Mouse (Mus musculus): Measurements from ENCODE around the gene Lilr4b. TPM values are rescaled to one million over a fixed set of nuclear protein-coding genes. Genes with fewer than 3 reads are reported as not detected.
"Not testable (repeated sequence)": the region's sequence is repeated elsewhere in the genome, so short reads cannot be mapped to it uniquely, and the experiment has no call there.

Lilr4b gene
- total and polyA plus RNA-seq, 2 experiments from 2014 or later = 0.29 TPM; not detected in 1

GRCm38 (mm10) chr10:51456369-51456768 lies 24.1 kb upstream of the Lilr4b start:
- WGBS = 80% methylated on average over 4 of the region's 4 CpGs
- no peaks in the 10 kb centered on the region for H3K4me1 ChIP-seq (ENCODE audit: insufficient read depth, low read length)
- no peak overlapping the region for H3K4me2 ChIP-seq (ENCODE audit: low read depth, low read length)
- H3K4me3 ChIP-seq (ENCODE audit: low read length) = no peak overlapping the region
- no peak for TF ChIP-seq CTCF (IDR thresholded peaks at IDR 0.05; ENCODE audit: low read depth)
- no peaks in the 10 kb centered on the region for H3K27me3 ChIP-seq (ENCODE audit: insufficient read depth, low read length)
- no peak for ATAC-seq
- no peak for DNase-seq (ENCODE audit: low spot score)
- H3K9ac ChIP-seq (replicated peaks; ENCODE audit: low read length) = no peak overlapping the region
- no peaks in the 10 kb centered on the region for H3K36me3 ChIP-seq (ENCODE audit: insufficient read depth, low read length)
- H3K27ac ChIP-seq = no peak overlapping the region
- H3K9me3 ChIP-seq (ENCODE audit: low read length) = no peaks in the 10 kb centered on the region

- H3K9me3 ChIP-seq (ENCODE audit: low read length); H3K9ac ChIP-seq (replicated peaks; ENCODE audit: low read length); H3K27me3 ChIP-seq (ENCODE audit: insufficient read depth, low read length); H3K4me1 ChIP-seq (ENCODE audit: insufficient read depth, low read length); H3K27ac ChIP-seq; H3K4me2 ChIP-seq (ENCODE audit: low read depth, low read length); H3K36me3 ChIP-seq (ENCODE audit: insufficient read depth, low read length); DNase-seq (ENCODE audit: low spot score); ATAC-seq; H3K4me3 ChIP-seq (ENCODE audit: low read length): not testable (repeated sequence)
- 27% methylated on average over 4 of the region's 4 CpGs for WGBS
Measured at GRCm38 (mm10) chr10:51463800-51464199, 16.6 kb upstream of the Lilr4b start.

GRCm38 (mm10) chr10:51490691-51491090 lies 10.3 kb downstream of the Lilr4b start, which contains the start of gene Lilrb4a:
Gene Lilrb4a, plus strand, starts transcription at chr10:51490956.
- not testable (repeated sequence) for H3K4me2 ChIP-seq (ENCODE audit: low read depth, low read length); DNase-seq (ENCODE audit: low spot score); H3K27me3 ChIP-seq (ENCODE audit: insufficient read depth, low read length); H3K36me3 ChIP-seq (ENCODE audit: insufficient read depth, low read length); H3K4me1 ChIP-seq (ENCODE audit: insufficient read depth, low read length); H3K4me3 ChIP-seq (ENCODE audit: low read length); H3K9me3 ChIP-seq (ENCODE audit: low read length); H3K9ac ChIP-seq (replicated peaks; ENCODE audit: low read length); ATAC-seq; H3K27ac ChIP-seq
- WGBS = no CpG with 5 or more reads among the region's 2 CpGs

GRCm38 (mm10) chr10:51520021-51520420 lies 39.6 kb downstream of the Lilr4b start:
- Histone ChIP-seq H3K4me1 (ENCODE audit: insufficient read depth, low read length) (no peaks in the 10 kb centered on the region), H3K4me2 (ENCODE audit: low read depth, low read length) (no peak overlapping the region), H3K27me3 (ENCODE audit: insufficient read depth, low read length) (no peaks in the 10 kb centered on the region), H3K4me3 (ENCODE audit: low read length) (no peak overlapping the region), H3K9ac (replicated peaks; ENCODE audit: low read length) (no peak overlapping the region), H3K27ac (no peak overlapping the region), H3K36me3 (ENCODE audit: insufficient read depth, low read length) (no peaks in the 10 kb centered on the region), H3K9me3 (ENCODE audit: low read length) (no peaks in the 10 kb centered on the region)
- no peak for TF ChIP-seq CTCF (IDR thresholded peaks at IDR 0.05; ENCODE audit: low read depth)
- DNase-seq (ENCODE audit: low spot score) (no peak), ATAC-seq (no peak)

GRCm38 (mm10) chr10:51521453-51521852 lies 41.0 kb downstream of the Lilr4b start:
- Histone ChIP-seq H3K4me2 (ENCODE audit: low read depth, low read length) (no peak overlapping the region), H3K27ac (no peak overlapping the region), H3K4me3 (ENCODE audit: low read length) (no peak overlapping the region), H3K36me3 (ENCODE audit: insufficient read depth, low read length) (no peaks in the 10 kb centered on the region), H3K4me1 (ENCODE audit: insufficient read depth, low read length) (no peaks in the 10 kb centered on the region), H3K9me3 (ENCODE audit: low read length) (no peaks in the 10 kb centered on the region), H3K9ac (replicated peaks; ENCODE audit: low read length) (no peak overlapping the region), H3K27me3 (ENCODE audit: insufficient read depth, low read length) (no peaks in the 10 kb centered on the region)
- ATAC-seq = no peak
- no peak for TF ChIP-seq CTCF (IDR thresholded peaks at IDR 0.05; ENCODE audit: low read depth)
- DNase-seq (ENCODE audit: low spot score) = no peak

GRCm38 (mm10) chr10:51526090-51526489 lies 45.7 kb downstream of the Lilr4b start:
- no peak for TF ChIP-seq CTCF (IDR thresholded peaks at IDR 0.05; ENCODE audit: low read depth)
- Histone ChIP-seq H3K4me2 (ENCODE audit: low read depth, low read length) (no peak overlapping the region), H3K9me3 (ENCODE audit: low read length) (no peaks in the 10 kb centered on the region), H3K4me3 (ENCODE audit: low read length) (no peak overlapping the region), H3K9ac (replicated peaks; ENCODE audit: low read length) (no peak overlapping the region), H3K27me3 (ENCODE audit: insufficient read depth, low read length) (no peaks in the 10 kb centered on the region), H3K4me1 (ENCODE audit: insufficient read depth, low read length) (no peaks in the 10 kb centered on the region), H3K27ac (no peak overlapping the region), H3K36me3 (ENCODE audit: insufficient read depth, low read length) (no peaks in the 10 kb centered on the region)
- ATAC-seq (no peak), DNase-seq (ENCODE audit: low spot score) (no peak)
- 73% methylated on average over 7 of the region's 7 CpGs for whole genome bisulfite sequencing

- ATAC-seq = no peak
- Histone ChIP-seq H3K4me3 (ENCODE audit: low read length) (no peak overlapping the region), H3K36me3 (ENCODE audit: insufficient read depth, low read length) (no peaks in the 10 kb centered on the region), H3K4me1 (ENCODE audit: insufficient read depth, low read length) (no peaks in the 10 kb centered on the region), H3K4me2 (ENCODE audit: low read depth, low read length) (no peak overlapping the region), H3K9ac (replicated peaks; ENCODE audit: low read length) (no peak overlapping the region), H3K27me3 (ENCODE audit: insufficient read depth, low read length) (no peaks in the 10 kb centered on the region), H3K9me3 (ENCODE audit: low read length) (no peaks in the 10 kb centered on the region), H3K27ac (no peak overlapping the region)
- no peak for TF ChIP-seq CTCF (IDR thresholded peaks at IDR 0.05; ENCODE audit: low read depth)
- DNase-seq (ENCODE audit: low spot score) = no peak
- 79% methylated on average over 4 of the region's 4 CpGs for WGBS
Measured at GRCm38 (mm10) chr10:51526633-51527032, 46.2 kb downstream of the Lilr4b start.
